Mouse (Mus musculus): Measurements from ENCODE around the gene Creb3. TPM values are rescaled to one million over a fixed set of nuclear protein-coding genes. Genes with fewer than 3 reads are reported as not detected.

The Creb3 gene
- polyA plus RNA-seq, 1 experiment from 2014 or later = 50.2 TPM

DNA sequence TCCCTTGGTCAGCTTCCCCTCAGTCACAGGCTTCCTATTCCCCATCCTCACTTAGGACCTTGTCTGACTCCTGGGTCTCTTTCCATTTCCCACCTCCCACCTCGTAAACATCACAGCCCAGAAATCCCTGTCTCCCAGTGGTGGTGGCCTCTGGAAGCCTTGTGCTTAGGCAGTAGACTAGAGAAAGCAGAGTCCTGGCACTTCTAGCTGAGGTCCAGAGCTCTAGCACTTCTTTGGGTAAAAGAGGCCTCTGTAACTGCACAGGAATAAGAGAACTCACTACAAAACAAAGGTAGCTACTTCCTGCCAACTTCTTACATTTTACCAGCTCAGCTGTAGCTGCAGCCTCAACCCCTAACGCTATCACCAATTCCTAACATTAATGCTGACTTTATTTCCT is 1.2 kb upstream of the Creb3 start:
- Histone ChIP-seq H3K27ac (ENCODE audit: low read depth, low read length) (peak overlapping the region; percentile 100; the same call in 1 of the 2 replicates), H3K4me1 (ENCODE audit: control insufficient read depth, insufficient read depth, low read length) (peaks cover 55% of the 10 kb centered on the region), H3K36me3 (ENCODE audit: control insufficient read depth, insufficient read depth, low read length) (peaks cover 34% of the 10 kb centered on the region), H3K4me2 (replicated peaks; ENCODE audit: low read depth, low read length) (peak overlapping the region; percentile 87), H3K4me3 (ENCODE audit: low read length) (peak overlapping the region; percentile 92), H3K27me3 (ENCODE audit: control insufficient read depth, insufficient read depth, low read length) (no peaks in the 10 kb centered on the region), H3K9ac (ENCODE audit: low read depth, low read length) (peak overlapping the region; percentile 92), H3K9me3 (ENCODE audit: control insufficient read depth, low read length) (no peaks in the 10 kb centered on the region)
- 22% methylated on average over 2 of the region's 2 CpGs for WGBS
- ATAC-seq (ENCODE audit: low FRiP score, low TSS enrichment) = no peak

DNA sequence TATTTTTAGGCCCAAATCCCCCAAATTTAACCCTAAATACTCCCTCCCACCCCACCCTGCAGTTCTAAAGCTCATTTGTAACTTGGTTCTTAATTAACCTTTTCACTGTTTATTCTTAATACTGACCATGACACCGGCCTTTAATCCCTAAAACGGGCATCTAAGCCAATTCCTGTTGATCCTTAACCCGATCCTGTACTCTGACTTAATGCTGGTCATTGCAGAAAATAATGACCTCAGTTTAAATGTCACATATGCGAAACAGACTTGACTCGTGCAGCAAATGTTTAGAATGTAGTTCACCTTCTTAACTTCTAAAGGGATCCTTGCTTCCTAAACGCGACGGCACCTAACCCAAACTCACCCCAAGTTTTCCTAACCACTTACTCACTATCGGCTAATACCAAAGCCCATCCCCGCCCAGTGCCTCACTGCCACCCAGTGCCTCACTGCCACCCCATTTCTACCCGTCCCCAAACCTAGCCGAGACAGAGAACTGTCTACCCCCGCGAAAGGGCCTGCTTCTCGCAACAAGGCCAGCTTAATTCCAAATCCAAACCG is 616 bp upstream of the Creb3 start:
- H3K4me2 ChIP-seq (replicated peaks; ENCODE audit: low read depth, low read length) = peak overlapping the region; percentile 87
- 3% methylated on average over 16 of the region's 16 CpGs for WGBS
- H3K36me3 ChIP-seq (ENCODE audit: control insufficient read depth, insufficient read depth, low read length) = peaks cover 34% of the 10 kb centered on the region
- peaks cover 55% of the 10 kb centered on the region for H3K4me1 ChIP-seq (ENCODE audit: control insufficient read depth, insufficient read depth, low read length)
- ATAC-seq (ENCODE audit: low FRiP score, low TSS enrichment) = no peak
- peak overlapping the region; percentile 92 for H3K9ac ChIP-seq (ENCODE audit: low read depth, low read length)
- H3K9me3 ChIP-seq (ENCODE audit: control insufficient read depth, low read length) = no peaks in the 10 kb centered on the region
- peak overlapping the region; percentile 92 for H3K4me3 ChIP-seq (ENCODE audit: low read length)
- H3K27ac ChIP-seq (ENCODE audit: low read depth, low read length) = peak overlapping the region; percentile 100
- no peaks in the 10 kb centered on the region for H3K27me3 ChIP-seq (ENCODE audit: control insufficient read depth, insufficient read depth, low read length)

GRCm38 (mm10) chr4:43562769-43563600 is 853 bp downstream of the Creb3 start:
- Histone ChIP-seq H3K27me3 (ENCODE audit: control insufficient read depth, insufficient read depth, low read length) (no peaks in the 10 kb centered on the region), H3K4me3 (ENCODE audit: low read length) (peak overlapping the region; percentile 92), H3K4me2 (replicated peaks; ENCODE audit: low read depth, low read length) (peak overlapping the region; percentile 87), H3K4me1 (ENCODE audit: control insufficient read depth, insufficient read depth, low read length) (peaks cover 45% of the 10 kb centered on the region), H3K27ac (ENCODE audit: low read depth, low read length) (peak overlapping the region; percentile 100; the same call in 1 of the 2 replicates), H3K9ac (ENCODE audit: low read depth, low read length) (peak overlapping the region; percentile 92), H3K9me3 (ENCODE audit: control insufficient read depth, low read length) (no peaks in the 10 kb centered on the region), H3K36me3 (ENCODE audit: control insufficient read depth, insufficient read depth, low read length) (peaks cover 38% of the 10 kb centered on the region)
- WGBS = 5% methylated on average over 22 of the region's 22 CpGs
- ATAC-seq (ENCODE audit: low FRiP score, low TSS enrichment) = peak; percentile 21

DNA sequence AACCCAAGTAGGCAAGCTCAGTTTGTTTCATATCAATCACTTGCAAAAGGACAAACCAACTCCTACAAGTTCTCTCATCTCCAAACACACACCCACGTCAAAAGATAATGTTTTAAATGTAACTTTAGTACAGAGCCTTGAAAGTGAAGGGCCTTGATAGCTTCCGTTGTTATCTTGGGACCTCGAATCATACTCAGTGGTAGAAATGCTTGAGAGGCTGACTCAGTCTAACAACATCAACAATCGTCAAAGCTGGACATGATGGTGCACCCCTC is 1.4 kb downstream of the Creb3 start:
- 73% methylated on average over 4 of the region's 4 CpGs for WGBS
- Histone ChIP-seq H3K4me3 (ENCODE audit: low read length) (peak overlapping the region; percentile 92), H3K4me2 (replicated peaks; ENCODE audit: low read depth, low read length) (peak overlapping the region; percentile 87), H3K27me3 (ENCODE audit: control insufficient read depth, insufficient read depth, low read length) (no peaks in the 10 kb centered on the region), H3K27ac (ENCODE audit: low read depth, low read length) (no peak overlapping the region), H3K9ac (ENCODE audit: low read depth, low read length) (peak overlapping the region; percentile 92; the same call in 1 of the 2 replicates), H3K36me3 (ENCODE audit: control insufficient read depth, insufficient read depth, low read length) (peaks cover 44% of the 10 kb centered on the region), H3K9me3 (ENCODE audit: control insufficient read depth, low read length) (no peaks in the 10 kb centered on the region), H3K4me1 (ENCODE audit: control insufficient read depth, insufficient read depth, low read length) (peaks cover 39% of the 10 kb centered on the region)
- ATAC-seq (ENCODE audit: low FRiP score, low TSS enrichment) = no peak

DNA sequence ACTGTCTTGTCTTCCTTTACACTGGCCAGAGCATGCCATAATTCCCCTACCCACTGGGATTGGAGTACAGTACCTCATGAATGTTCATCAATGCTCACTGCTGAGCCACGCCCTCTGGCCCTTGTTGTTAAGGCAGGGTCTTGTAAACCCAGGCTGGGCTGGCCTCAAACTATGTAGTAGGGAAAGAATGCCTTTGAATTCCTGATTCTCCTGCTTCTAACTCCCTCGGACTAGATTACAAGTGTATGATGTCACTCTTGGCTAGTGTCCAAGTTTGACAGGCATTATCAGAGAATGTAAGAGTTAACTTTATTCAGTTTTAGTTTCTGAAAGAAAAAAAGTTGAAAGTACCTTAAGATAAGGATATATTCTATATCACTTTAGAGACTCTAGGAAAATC is 2.1 kb downstream of the Creb3 start:
- no peak overlapping the region for H3K27ac ChIP-seq (ENCODE audit: low read depth, low read length)
- WGBS = 56% methylated on average over 2 of the region's 2 CpGs
- no peaks in the 10 kb centered on the region for H3K9me3 ChIP-seq (ENCODE audit: control insufficient read depth, low read length)
- H3K4me3 ChIP-seq (ENCODE audit: low read length) = no peak overlapping the region
- no peak overlapping the region for H3K4me2 ChIP-seq (replicated peaks; ENCODE audit: low read depth, low read length)
- H3K4me1 ChIP-seq (ENCODE audit: control insufficient read depth, insufficient read depth, low read length) = peaks cover 33% of the 10 kb centered on the region
- peaks cover 51% of the 10 kb centered on the region for H3K36me3 ChIP-seq (ENCODE audit: control insufficient read depth, insufficient read depth, low read length)
- H3K9ac ChIP-seq (ENCODE audit: low read depth, low read length) = no peak overlapping the region
- H3K27me3 ChIP-seq (ENCODE audit: control insufficient read depth, insufficient read depth, low read length) = no peaks in the 10 kb centered on the region
- ATAC-seq (ENCODE audit: low FRiP score, low TSS enrichment) = no peak

- WGBS = 97% methylated on average over 9 of the region's 9 CpGs
- ATAC-seq (ENCODE audit: low FRiP score, low TSS enrichment) = no peak
Measured at GRCm38 (mm10) chr4:43567140-43567539, 5.0 kb downstream of the Creb3 start.

DNA sequence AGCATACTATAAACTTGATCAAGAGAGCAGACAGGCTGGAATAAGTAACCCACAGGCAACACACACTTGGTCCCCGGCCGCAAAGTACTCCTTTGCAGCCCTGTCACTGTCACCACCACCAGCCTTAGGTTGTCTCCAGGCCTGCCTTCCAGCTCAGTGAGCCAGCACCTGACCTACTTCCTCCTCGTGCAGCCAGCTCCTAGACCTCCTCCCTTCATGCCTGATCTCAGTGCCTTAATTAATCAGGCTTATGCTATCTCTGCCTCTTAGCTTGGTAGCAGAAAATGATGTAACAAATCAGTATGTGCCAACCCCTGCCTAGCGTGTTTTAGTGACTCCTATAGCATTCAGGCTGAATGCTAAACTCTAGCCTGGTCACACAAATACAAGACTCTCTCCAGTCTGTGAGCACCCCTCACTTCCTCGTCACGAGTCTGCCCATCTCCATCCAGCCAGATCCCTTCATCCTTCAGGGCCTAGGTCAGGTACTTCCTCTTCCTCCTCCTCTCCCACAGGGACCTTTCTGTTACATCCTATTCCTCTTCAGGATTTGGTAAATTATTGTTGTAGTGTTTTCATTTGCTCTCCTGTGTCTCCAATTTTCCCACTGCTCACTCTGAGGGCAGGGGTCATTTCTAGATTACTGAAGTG is 9.4 kb downstream of the Creb3 start:
- 86% methylated on average over 6 of the region's 6 CpGs for WGBS
- Histone ChIP-seq H3K4me3 (ENCODE audit: low read length) (no peak overlapping the region), H3K9me3 (ENCODE audit: control insufficient read depth, low read length) (no peaks in the 10 kb centered on the region), H3K4me2 (replicated peaks; ENCODE audit: low read depth, low read length) (no peak overlapping the region), H3K27ac (ENCODE audit: low read depth, low read length) (no peak overlapping the region), H3K9ac (ENCODE audit: low read depth, low read length) (no peak overlapping the region), H3K4me1 (ENCODE audit: control insufficient read depth, insufficient read depth, low read length) (peaks cover 6% of the 10 kb centered on the region), H3K27me3 (ENCODE audit: control insufficient read depth, insufficient read depth, low read length) (no peaks in the 10 kb centered on the region), H3K36me3 (ENCODE audit: control insufficient read depth, insufficient read depth, low read length) (peaks cover 74% of the 10 kb centered on the region)
- no peak for ATAC-seq (ENCODE audit: low FRiP score, low TSS enrichment)

More at GRCm38 (mm10) chr4:43567140-43567539, 5.0 kb downstream of the Creb3 start:
- Histone ChIP-seq H3K27me3 (ENCODE audit: control insufficient read depth, insufficient read depth, low read length) (no peaks in the 10 kb centered on the region), H3K27ac (ENCODE audit: low read depth, low read length) (no peak overlapping the region), H3K4me2 (replicated peaks; ENCODE audit: low read depth, low read length) (no peak overlapping the region), H3K9ac (ENCODE audit: low read depth, low read length) (no peak overlapping the region), H3K4me1 (ENCODE audit: control insufficient read depth, insufficient read depth, low read length) (peaks cover 13% of the 10 kb centered on the region; the same call in 1 of the 2 replicates), H3K4me3 (ENCODE audit: low read length) (no peak overlapping the region), H3K36me3 (ENCODE audit: control insufficient read depth, insufficient read depth, low read length) (peaks cover 80% of the 10 kb centered on the region), H3K9me3 (ENCODE audit: control insufficient read depth, low read length) (no peaks in the 10 kb centered on the region)

GRCm38 (mm10) chr4:43573561-43573960 is 11.4 kb downstream of the Creb3 start:
- H3K9ac ChIP-seq (ENCODE audit: low read depth, low read length) = no peak overlapping the region
- 94% methylated on average over 4 of the region's 4 CpGs for WGBS
- no peak overlapping the region for H3K4me2 ChIP-seq (replicated peaks; ENCODE audit: low read depth, low read length)
- H3K4me1 ChIP-seq (ENCODE audit: control insufficient read depth, insufficient read depth, low read length) = peaks cover 14% of the 10 kb centered on the region
- ATAC-seq (ENCODE audit: low FRiP score, low TSS enrichment) = no peak
- H3K36me3 ChIP-seq (ENCODE audit: control insufficient read depth, insufficient read depth, low read length) = peaks cover 53% of the 10 kb centered on the region
- H3K27ac ChIP-seq (ENCODE audit: low read depth, low read length) = no peak overlapping the region
- H3K27me3 ChIP-seq (ENCODE audit: control insufficient read depth, insufficient read depth, low read length) = no peaks in the 10 kb centered on the region
- H3K4me3 ChIP-seq (ENCODE audit: low read length) = no peak overlapping the region
- no peaks in the 10 kb centered on the region for H3K9me3 ChIP-seq (ENCODE audit: control insufficient read depth, low read length)

- Histone ChIP-seq H3K9me3 (ENCODE audit: control insufficient read depth, low read length) (no peaks in the 10 kb centered on the region), H3K4me1 (ENCODE audit: control insufficient read depth, insufficient read depth, low read length) (peaks cover 23% of the 10 kb centered on the region), H3K27ac (ENCODE audit: low read depth, low read length) (no peak overlapping the region), H3K4me3 (ENCODE audit: low read length) (no peak overlapping the region), H3K27me3 (ENCODE audit: control insufficient read depth, insufficient read depth, low read length) (no peaks in the 10 kb centered on the region), H3K9ac (ENCODE audit: low read depth, low read length) (no peak overlapping the region), H3K4me2 (replicated peaks; ENCODE audit: low read depth, low read length) (no peak overlapping the region), H3K36me3 (ENCODE audit: control insufficient read depth, insufficient read depth, low read length) (peaks cover 35% of the 10 kb centered on the region)
- no peak for ATAC-seq (ENCODE audit: low FRiP score, low TSS enrichment)
- 83% methylated on average over 2 of the region's 2 CpGs for WGBS
Measured at GRCm38 (mm10) chr4:43575356-43575755, 13.2 kb downstream of the Creb3 start.
